Mouse (Mus musculus) forebrain, embryonic 11.5 days (tissue): Measurements from ENCODE around the gene Ap4s1. TPM values are rescaled to one million over a fixed set of nuclear protein-coding genes. Genes with fewer than 3 reads are reported as not detected.

ENCODE experiments used
- ATAC-seq: fragments of 200-750 bp; cut with Nextera tagmentation; replicated peaks from 2 replicates; pipeline ENCODE4 v1.8.0; 2017; ENCODE audit warnings: moderate TSS enrichment; ENCODE audit not compliant: low FRiP score
- DNase-seq: peaks from one replicate; pipeline ENCODE4 v3.0.0-alpha.2; 2017; ENCODE audit warnings: low spot score
- H3K27ac ChIP-seq: fragments of 300-500 bp; sonication (generic); 2 replicates; pipeline ENCODE4 v1.5.1; 2014; ENCODE audit warnings: low read depth, low read length
- H3K27me3 ChIP-seq: fragments of 300-500 bp; sonication (generic); 2 replicates; pipeline ENCODE4 v1.6.1; 2014; ENCODE audit warnings: mild to moderate bottlenecking, low read length, mixed read lengths; ENCODE audit not compliant: control insufficient read depth, insufficient read depth
- H3K36me3 ChIP-seq: fragments of 300-500 bp; sonication (generic); 2 replicates; pipeline ENCODE4 v1.6.1; 2014; ENCODE audit warnings: mild to moderate bottlenecking, low read length, moderate library complexity, mixed read lengths; ENCODE audit not compliant: control insufficient read depth, insufficient read depth
- H3K4me1 ChIP-seq: fragments of 300-500 bp; sonication (generic); replicated peaks from 2 replicates; pipeline ENCODE4 v1.6.1; 2014; ENCODE audit warnings: low read length, mixed read lengths; ENCODE audit not compliant: control insufficient read depth, insufficient read depth
- H3K4me2 ChIP-seq: fragments of 300-500 bp; sonication (generic); 2 replicates; pipeline ENCODE4 v1.6.1; 2014; ENCODE audit warnings: low read depth, mild to moderate bottlenecking, low read length, moderate library complexity, mixed read lengths; ENCODE audit not compliant: severe bottlenecking
- H3K4me3 ChIP-seq: fragments of 300-500 bp; sonication (generic); 2 replicates; pipeline ENCODE4 v1.5.1; 2014; ENCODE audit warnings: low read depth, low read length
- H3K9ac ChIP-seq: fragments of 300-500 bp; sonication (generic); 2 replicates; pipeline ENCODE4 v1.6.1; 2014; ENCODE audit warnings: low read length
- H3K9me3 ChIP-seq: fragments of 300-500 bp; sonication (generic); 2 replicates; pipeline ENCODE4 v1.6.1; 2016; ENCODE audit warnings: low read length, mixed read lengths; ENCODE audit not compliant: control insufficient read depth
- WGBS: fragments of 180-500 bp; shearing (Covaris S2); extraction: QIAGEN DNeasy Blood & Tissue Kit; methylation state at CpG from one replicate; pipeline ENCODE4 v1.1.7; 2014; 5-methylcytosine and 5-hydroxymethylcytosine counted together
- polyA plus RNA-seq: library from polyadenylated mRNA; unstranded; fragments of >200 nt; fragmentation: Nextera tagmentation; extraction: Ambion mirVana; gene quantifications from 2 replicates; pipeline ENCODE4 v1.2.1, GENCODE M21; 2014

Ap4s1 gene
- polyA plus RNA-seq, 1 experiment from 2014 or later, result 53.7 TPM

- H3K4me1 ChIP-seq, result no peaks in the 10 kb centered on the region; the same call in 1 of the 2 replicates
- H3K27me3 ChIP-seq, result no peaks in the 10 kb centered on the region; the same call in 1 of the 2 replicates
- peak; percentile 27; the same call in 1 of the 2 replicates for ATAC-seq
- no peak for DNase-seq
- no peaks in the 10 kb centered on the region for H3K9me3 ChIP-seq
- H3K9ac ChIP-seq, result no peak overlapping the region
- no peak overlapping the region for H3K4me2 ChIP-seq
- WGBS, result 55% methylated on average over 3 of the region's 3 CpGs
- H3K4me3 ChIP-seq, result no peak overlapping the region
- H3K27ac ChIP-seq, result no peak overlapping the region
- no peaks in the 10 kb centered on the region for H3K36me3 ChIP-seq
Measured at GRCm38 (mm10) chr12:51736381-51736780, 45.5 kb downstream of the Ap4s1 start.

GRCm38 (mm10) chr12:51736807-51737206 lies 46.0 kb downstream of the Ap4s1 start:
- no peaks in the 10 kb centered on the region; the same call in 1 of the 2 replicates for H3K4me1 ChIP-seq
- H3K9ac ChIP-seq, result no peak overlapping the region
- WGBS, result 23% methylated on average over 1 of the region's 1 CpGs
- H3K4me3 ChIP-seq, result no peak overlapping the region
- H3K9me3 ChIP-seq, result no peaks in the 10 kb centered on the region
- no peak overlapping the region for H3K4me2 ChIP-seq
- H3K27me3 ChIP-seq, result no peaks in the 10 kb centered on the region; the same call in 1 of the 2 replicates
- no peaks in the 10 kb centered on the region for H3K36me3 ChIP-seq
- ATAC-seq, result peak; percentile 75; the same call in 1 of the 2 replicates
- H3K27ac ChIP-seq, result no peak overlapping the region
- DNase-seq, result no peak

- H3K27ac ChIP-seq, result no peak overlapping the region
- no peak for ATAC-seq
- WGBS, result 77% methylated on average over 6 of the region's 6 CpGs
- no peaks in the 10 kb centered on the region for H3K4me1 ChIP-seq
- peak; percentile 63 for DNase-seq
- H3K9ac ChIP-seq, result no peak overlapping the region
- no peaks in the 10 kb centered on the region for H3K9me3 ChIP-seq
- H3K4me2 ChIP-seq, result no peak overlapping the region
- H3K36me3 ChIP-seq, result peaks cover 4% of the 10 kb centered on the region; the same call in 1 of the 2 replicates
- H3K27me3 ChIP-seq, result no peaks in the 10 kb centered on the region
- H3K4me3 ChIP-seq, result no peak overlapping the region
Measured at GRCm38 (mm10) chr12:51741690-51742089, 50.9 kb downstream of the Ap4s1 start.

- Histone ChIP-seq H3K4me2 (no peak overlapping the region), H3K9ac (no peak overlapping the region), H3K27ac (no peak overlapping the region), H3K27me3 (no peaks in the 10 kb centered on the region), H3K36me3 (peaks cover 4% of the 10 kb centered on the region; the same call in 1 of the 2 replicates), H3K4me1 (no peaks in the 10 kb centered on the region), H3K9me3 (no peaks in the 10 kb centered on the region), H3K4me3 (no peak overlapping the region)
- ATAC-seq, result no peak
- WGBS, result 76% methylated on average over 6 of the region's 6 CpGs
- no peak for DNase-seq
Measured at GRCm38 (mm10) chr12:51744957-51745356, 54.1 kb downstream of the Ap4s1 start.

GRCm38 (mm10) chr12:51747348-51747747 lies 56.5 kb downstream of the Ap4s1 start:
- H3K4me1 ChIP-seq, result no peaks in the 10 kb centered on the region
- no peaks in the 10 kb centered on the region for H3K9me3 ChIP-seq
- DNase-seq (no peak), ATAC-seq (no peak)
- peaks cover 4% of the 10 kb centered on the region; the same call in 1 of the 2 replicates for H3K36me3 ChIP-seq
- no peak overlapping the region for H3K4me2 ChIP-seq
- no peak overlapping the region for H3K27ac ChIP-seq
- H3K9ac ChIP-seq, result no peak overlapping the region
- H3K27me3 ChIP-seq, result no peaks in the 10 kb centered on the region
- no peak overlapping the region for H3K4me3 ChIP-seq
- WGBS, result 91% methylated on average over 2 of the region's 2 CpGs

- 97% methylated on average over 12 of the region's 12 CpGs for WGBS
- peaks cover 5% of the 10 kb centered on the region for H3K36me3 ChIP-seq
- H3K9me3 ChIP-seq, result no peaks in the 10 kb centered on the region
- no peak for DNase-seq
- no peak for ATAC-seq
- no peak overlapping the region for H3K9ac ChIP-seq
- no peak overlapping the region for H3K4me3 ChIP-seq
- H3K4me2 ChIP-seq, result no peak overlapping the region
- H3K27me3 ChIP-seq, result no peaks in the 10 kb centered on the region
- H3K27ac ChIP-seq, result no peak overlapping the region
- no peaks in the 10 kb centered on the region for H3K4me1 ChIP-seq
Measured at GRCm38 (mm10) chr12:51755938-51756598, 65.2 kb downstream of the Ap4s1 start.

GRCm38 (mm10) chr12:51756599-51756961 lies 65.7 kb downstream of the Ap4s1 start:
- H3K4me3 ChIP-seq, result no peak overlapping the region
- no peak for ATAC-seq
- no peak for DNase-seq
- no peak overlapping the region for H3K27ac ChIP-seq
- H3K27me3 ChIP-seq, result no peaks in the 10 kb centered on the region
- H3K9me3 ChIP-seq, result no peaks in the 10 kb centered on the region
- H3K4me2 ChIP-seq, result no peak overlapping the region
- no peak overlapping the region for H3K9ac ChIP-seq
- no peaks in the 10 kb centered on the region for H3K4me1 ChIP-seq
- peaks cover 7% of the 10 kb centered on the region for H3K36me3 ChIP-seq

GRCm38 (mm10) chr12:51759374-51759773 lies 68.5 kb downstream of the Ap4s1 start:
- no peak overlapping the region for H3K27ac ChIP-seq
- peaks cover 18% of the 10 kb centered on the region for H3K36me3 ChIP-seq
- no peaks in the 10 kb centered on the region for H3K9me3 ChIP-seq
- no peaks in the 10 kb centered on the region for H3K4me1 ChIP-seq
- H3K4me3 ChIP-seq, result no peak overlapping the region
- H3K9ac ChIP-seq, result no peak overlapping the region
- no peak for ATAC-seq
- H3K4me2 ChIP-seq, result no peak overlapping the region
- DNase-seq, result no peak
- no peaks in the 10 kb centered on the region for H3K27me3 ChIP-seq
- WGBS, result 94% methylated on average over 3 of the region's 3 CpGs

GRCm38 (mm10) chr12:51767454-51767853 lies 76.6 kb downstream of the Ap4s1 start:
- Histone ChIP-seq H3K4me1 (no peaks in the 10 kb centered on the region), H3K4me3 (no peak overlapping the region), H3K4me2 (no peak overlapping the region), H3K27me3 (no peaks in the 10 kb centered on the region), H3K27ac (no peak overlapping the region), H3K9ac (no peak overlapping the region), H3K36me3 (peaks cover 22% of the 10 kb centered on the region), H3K9me3 (no peaks in the 10 kb centered on the region)
- WGBS, result 97% methylated on average over 4 of the region's 4 CpGs
- DNase-seq (no peak), ATAC-seq (no peak)
